Mouse (Mus musculus) heart, adult 2 months (tissue): ENCODE results near the gene Sycp2.

Experiments used
- CTCF ChIP-seq: fragments of 200-600 bp; IDR thresholded peaks from 2 replicates; pipeline ENCODE4 v1.8.1; 2022; ENCODE audit warnings: antibody characterized with exemption, mild to moderate bottlenecking, moderate library complexity
- EP300 ChIP-seq: fragments of 200-500 bp; IDR thresholded peaks from 2 replicates; pipeline ENCODE4 v1.6.1; 2011; ENCODE audit warnings: low read depth, low read length, control low read depth; ENCODE audit not compliant: insufficient read depth
- POLR2A ChIP-seq: fragments of 200-500 bp; IDR thresholded peaks from 2 replicates; pipeline ENCODE4 v1.6.1; 2011; ENCODE audit warnings: mild to moderate bottlenecking, low read depth, low read length, control low read depth; ENCODE audit not compliant: insufficient read depth

DNA sequence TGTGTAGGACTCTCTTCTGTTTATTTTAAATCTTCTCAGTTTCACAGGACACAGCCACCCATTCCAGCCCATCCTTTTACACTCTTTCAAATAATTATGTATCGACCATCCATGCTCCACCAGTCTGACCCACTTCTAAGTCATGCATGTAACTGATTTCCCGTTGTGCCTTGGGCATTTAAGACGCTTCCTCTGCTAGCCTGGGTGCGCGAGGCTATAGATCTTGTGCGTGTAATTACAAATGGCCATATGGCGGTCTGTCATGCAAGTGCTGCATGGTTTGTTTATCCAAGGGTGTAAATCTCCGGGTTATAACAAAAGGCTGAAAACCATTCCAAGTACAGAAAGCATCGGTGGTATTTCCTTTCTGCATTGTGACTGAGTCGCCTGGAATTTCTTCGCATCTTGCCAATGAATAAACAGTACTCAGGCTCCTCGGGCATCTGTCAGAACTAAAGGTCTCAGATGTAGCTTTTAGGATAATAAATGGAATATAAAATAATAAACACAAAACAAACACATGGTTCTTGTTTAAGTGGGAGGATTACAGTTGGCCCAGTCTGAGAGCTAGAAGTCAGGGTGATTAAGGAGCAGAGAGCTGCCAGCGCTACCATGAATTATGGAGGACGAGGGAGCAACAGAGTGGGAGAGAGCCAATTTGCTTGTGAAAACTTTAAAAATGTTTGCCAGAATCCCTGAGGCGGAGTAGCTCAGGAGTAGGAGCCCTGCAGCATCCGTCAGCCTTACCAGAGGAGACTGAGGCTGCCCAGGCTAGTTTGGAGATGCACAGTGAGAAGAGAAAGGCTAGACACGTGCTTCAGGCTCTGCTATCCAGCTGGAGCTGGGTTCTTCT is 47.4 kb upstream of the Sycp2 start:
- no peak for TF ChIP-seq CTCF
- TF ChIP-seq POLR2A, result no peak
- TF ChIP-seq EP300, result no peak
